In genomic region chr8:64335495-64335894, GRCm38 (mm10) we compare ENCODE assay signal across 25 mouse cellular contexts.
DNase-seq lines count a peak whose midpoint lies in the region.
"Had no signal": no experiment of that assay in that cellular context is flagged by ENCODE, and none has a peak within 500 bp of the region (broad histone marks: within the 10 kb centered on the region; RNA-seq: fewer than 3 reads in every experiment).

No protein-coding gene starts in this region.

- 49% methylated on average over 5 of the region's 5 CpGs for WGBS in forebrain, embryonic 10.5 days

- H3K4me3 ChIP-seq in forebrain, embryonic 10.5 days, result no peak overlapping the region
- H3K4me3 ChIP-seq: embryonic facial prominence, embryonic 13.5 days; erythroblast, embryonic 14.5 days; forebrain, embryonic 12.5 days; layer of hippocampus, adult 2 months; midbrain, embryonic 12.5 days; neural tube, embryonic 13.5 days had no signal

- DNase-seq in embryo, embryonic 10.5 days (ENCODE audit: low spot score), result peak; percentile 4
- no peak for DNase-seq in embryo, embryonic 11 days
- DNase-seq in cerebellum, adult 11 months, result peak; percentile 48
- DNase-seq in cerebellum, adult 9-10 months, result peak; percentile 86
- DNase-seq in cerebellum, postnatal 36 days, result peak; percentile 58 to 60
- DNase-seq in thymus, postnatal 0 days (ENCODE audit: low spot score), result no peak
- DNase-seq in forebrain, embryonic 10.5 days (ENCODE audit: extremely low spot score, low spot score), result no peak
- no peak for DNase-seq in heart, postnatal 25 days (ENCODE audit: low spot score)
- DNase-seq: forebrain, postnatal 0 days; gastrocnemius, postnatal 14 days; heart, postnatal 14 days; kidney, adult 18-20 months; kidney, postnatal 36 days; layer of hippocampus, postnatal 36 days; liver; lung, embryonic 14.5 days; thymus, adult 2 months; thymus, postnatal 4 days had no signal

- H3K27ac ChIP-seq in forebrain, embryonic 10.5 days, result no peak overlapping the region
- H3K27ac ChIP-seq: embryonic facial prominence, embryonic 13.5 days; forebrain, embryonic 12.5 days; layer of hippocampus, adult 2 months; liver, embryonic 14.5 days; midbrain, embryonic 12.5 days; neural tube, embryonic 13.5 days had no signal

- H3K9me3 ChIP-seq in forebrain, embryonic 10.5 days, result no peaks in the 10 kb centered on the region
- H3K9me3 ChIP-seq: embryonic facial prominence, embryonic 13.5 days; forebrain, embryonic 12.5 days; midbrain, embryonic 12.5 days; neural tube, embryonic 13.5 days had no signal

- no peaks in the 10 kb centered on the region for H3K27me3 ChIP-seq in forebrain, embryonic 10.5 days (ENCODE audit: poor library complexity, severe bottlenecking)
- H3K27me3 ChIP-seq: embryonic facial prominence, embryonic 13.5 days; forebrain, embryonic 12.5 days; midbrain, embryonic 12.5 days; neural tube, embryonic 13.5 days had no signal

- intact Hi-C loops in heart, postnatal 25 days (cut with DNase I), result no loop called here

- no peaks in the 10 kb centered on the region for H3K36me3 ChIP-seq in forebrain, embryonic 10.5 days (replicated peaks)
- H3K36me3 ChIP-seq: embryonic facial prominence, embryonic 13.5 days; forebrain, embryonic 12.5 days; midbrain, embryonic 12.5 days; neural tube, embryonic 13.5 days had no signal

- H3K4me1 ChIP-seq in forebrain, embryonic 10.5 days, result no peaks in the 10 kb centered on the region
- H3K4me1 ChIP-seq: forebrain, embryonic 12.5 days; midbrain, embryonic 12.5 days; neural tube, embryonic 13.5 days had no signal

Comparison
In these comparisons a context has a peak if more than half of its experiments do, and no peak if none do; other contexts are left out.
1. DNase-seq: peak in embryo, embryonic 10.5 days (single experiment), cerebellum, adult 11 months (single experiment), cerebellum, adult 9-10 months (single experiment) and cerebellum, postnatal 36 days (2 of 2); none in embryo, embryonic 11 days (single experiment), thymus, postnatal 0 days (single experiment), forebrain, embryonic 10.5 days (single experiment) and heart, postnatal 25 days (single experiment).